Mouse (Mus musculus) fat pad, adult 2 months (tissue): ENCODE results near the gene Zfp945.
"Not testable (repeated sequence)": the region's sequence is repeated elsewhere in the genome, so short reads cannot be mapped to it uniquely, and the experiment has no call there.

ENCODE experiments used
- DNase-seq: peaks from one replicate; pipeline ENCODE4 v3.0.0-alpha.2; 2011; ENCODE audit warnings: low read depth, low spot score; ENCODE audit errors: extremely low read depth

Gene Zfp945

GRCm38 (mm10) chr17:22866845-22867481 is at the start of gene Zfp945:
Gene Zfp945 (minus strand): TSS chr17:22867134.
- peak; percentile 23 for DNase-seq

- no peak for DNase-seq
Observed at GRCm38 (mm10) chr17:22888302-22888701, 21.4 kb upstream of the Zfp945 start.

GRCm38 (mm10) chr17:22884059-22884698 is 17.2 kb upstream of the Zfp945 start:
- no peak for DNase-seq

- no peak for DNase-seq
Observed at GRCm38 (mm10) chr17:22877427-22878307, 10.7 kb upstream of the Zfp945 start.

- no peak for DNase-seq
Observed at GRCm38 (mm10) chr17:22876316-22876715, 9.4 kb upstream of the Zfp945 start.

GRCm38 (mm10) chr17:22875549-22875948 is 8.6 kb upstream of the Zfp945 start:
- not testable (repeated sequence) for DNase-seq

- no peak for DNase-seq
Observed at GRCm38 (mm10) chr17:22866421-22866844, 501 bp downstream of the Zfp945 start.

- no peak for DNase-seq
Observed at GRCm38 (mm10) chr17:22821166-22821565, 45.8 kb downstream of the Zfp945 start.

GRCm38 (mm10) chr17:22818199-22818595 is 48.7 kb downstream of the Zfp945 start:
- DNase-seq: no peak

GRCm38 (mm10) chr17:22817471-22818198 is 49.3 kb downstream of the Zfp945 start:
- peak; percentile 25 for DNase-seq

GRCm38 (mm10) chr17:22799707-22800106 is 67.2 kb downstream of the Zfp945 start:
- no peak for DNase-seq
